Mouse (Mus musculus) limb, embryonic 13.5 days (tissue): ENCODE measurements around the gene Sash3. TPM values are rescaled to one million over a fixed set of nuclear protein-coding genes. Genes with fewer than 3 reads are reported as not detected.

Source experiments
- ATAC-seq: fragments of 200-750 bp; cut with Nextera tagmentation; 2 replicates; pipeline ENCODE4 v1.8.0; 2017; ENCODE audit warnings: low read depth, moderate number of reproducible peaks, moderate TSS enrichment; ENCODE audit not compliant: low FRiP score
- H3K27ac ChIP-seq: fragments of 300-500 bp; sonication (generic); 2 replicates; pipeline ENCODE4 v1.5.1; 2015; ENCODE audit warnings: inconsistent platforms, mild to moderate bottlenecking, moderate library complexity
- H3K27me3 ChIP-seq: fragments of 300-500 bp; sonication (generic); 2 replicates; pipeline ENCODE4 v1.6.1; 2015; ENCODE audit warnings: mild to moderate bottlenecking, inconsistent platforms
- H3K36me3 ChIP-seq: fragments of 300-500 bp; sonication (generic); 2 replicates; pipeline ENCODE4 v1.6.1; 2015; ENCODE audit warnings: inconsistent platforms, mild to moderate bottlenecking, moderate library complexity
- H3K4me1 ChIP-seq: fragments of 300-500 bp; sonication (generic); 2 replicates; pipeline ENCODE4 v1.6.1; 2015; ENCODE audit warnings: inconsistent platforms
- H3K4me2 ChIP-seq: fragments of 300-500 bp; sonication (generic); replicated peaks from 2 replicates; pipeline ENCODE4 v1.6.1; 2015; ENCODE audit warnings: inconsistent platforms, mild to moderate bottlenecking, moderate library complexity
- H3K4me3 ChIP-seq: fragments of 300-500 bp; sonication (generic); 2 replicates; pipeline ENCODE4 v1.5.1; 2015; ENCODE audit warnings: moderate library complexity, mild to moderate bottlenecking, inconsistent platforms
- H3K9ac ChIP-seq: fragments of 300-500 bp; sonication (generic); 2 replicates; pipeline ENCODE4 v1.6.1; 2015; ENCODE audit warnings: mild to moderate bottlenecking, inconsistent platforms
- H3K9me3 ChIP-seq: fragments of 300-500 bp; sonication (generic); 2 replicates; pipeline ENCODE4 v1.6.1; 2016; ENCODE audit warnings: inconsistent platforms
- WGBS: fragments of 180-500 bp; shearing (Covaris S2); methylation state at CpG from one replicate; pipeline ENCODE4 v1.1.7; 2015; 5-methylcytosine and 5-hydroxymethylcytosine counted together
- polyA plus RNA-seq: library from polyadenylated mRNA; unstranded; fragments of >200 nt; fragmentation: Nextera tagmentation; extraction: Ambion mirVana; gene quantifications from 2 replicates; pipeline ENCODE4 v1.2.1, GENCODE M21; 2015

Gene Sash3
- polyA plus RNA-seq, 1 experiment from 2014 or later = 1.8 TPM

DNA sequence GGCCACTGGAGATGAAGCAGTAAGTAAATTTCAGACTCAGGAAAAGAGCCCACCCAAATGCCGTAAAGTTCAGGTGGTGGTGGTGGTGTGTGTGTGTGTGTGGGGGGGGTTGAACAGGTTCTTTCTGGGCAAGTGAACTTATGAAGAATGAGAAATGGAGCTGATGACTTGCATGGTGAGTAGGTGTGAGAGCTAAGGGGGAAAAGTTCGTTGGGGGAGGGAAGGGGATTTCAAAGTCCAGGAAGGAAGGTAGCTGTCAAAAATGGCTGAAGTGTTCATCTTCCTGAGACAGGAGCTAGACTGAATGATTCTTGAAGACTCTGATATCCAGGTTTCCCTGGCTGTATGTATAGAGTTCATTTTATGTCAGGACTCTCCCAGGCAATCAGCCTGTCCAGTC, 990 bp downstream of the Sash3 start:
- H3K4me2 ChIP-seq = no peak overlapping the region

DNA sequence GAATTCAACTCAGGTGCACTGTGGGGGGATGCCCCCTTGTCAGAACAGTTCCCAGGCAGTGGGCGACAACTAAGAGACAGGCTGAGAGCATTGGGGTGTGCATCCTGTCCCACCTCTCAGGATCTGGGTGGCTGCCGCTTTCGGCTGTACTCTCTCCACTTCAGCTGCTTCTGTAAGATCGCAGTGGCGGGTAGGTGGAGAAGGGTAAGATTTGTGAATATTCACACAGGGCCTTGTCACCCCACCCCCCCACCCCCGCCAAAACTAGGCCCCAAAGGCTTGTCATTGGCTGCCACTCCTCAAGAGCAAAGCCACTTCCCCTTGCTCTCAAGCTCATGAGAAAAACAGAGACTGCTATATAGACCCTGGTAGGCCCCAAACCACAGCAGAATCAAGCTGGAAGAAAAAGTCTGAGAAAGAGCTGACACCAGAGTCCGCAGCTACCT, 1.5 kb downstream of the Sash3 start:
- Histone ChIP-seq H3K9me3 (no peaks in the 10 kb centered on the region), H3K36me3 (no peaks in the 10 kb centered on the region), H3K9ac (no peak overlapping the region), H3K4me3 (no peak overlapping the region), H3K4me2 (no peak overlapping the region), H3K27me3 (no peaks in the 10 kb centered on the region), H3K4me1 (0 out of 2 replicates have a peak, but pooled peaks cover 5% of the 10 kb centered on the region), H3K27ac (no peak overlapping the region)
- WGBS = 85% methylated on average over 7 of the region's 7 CpGs
- no peak for ATAC-seq

More for the DNA sequence above, 990 bp downstream of the Sash3 start:
- no peaks in the 10 kb centered on the region for H3K9me3 ChIP-seq
- ATAC-seq = no peak
- H3K36me3 ChIP-seq = no peaks in the 10 kb centered on the region
- 0 out of 2 replicates have a peak, but pooled peaks cover 5% of the 10 kb centered on the region for H3K4me1 ChIP-seq
- no peaks in the 10 kb centered on the region for H3K27me3 ChIP-seq
- WGBS = 81% methylated on average over 2 of the region's 2 CpGs
- H3K4me3 ChIP-seq = no peak overlapping the region
- H3K27ac ChIP-seq = no peak overlapping the region
- H3K9ac ChIP-seq = no peak overlapping the region

GRCm38 (mm10) chrX:48152106-48152505, 5.9 kb downstream of the Sash3 start:
- WGBS = 83% methylated on average over 7 of the region's 7 CpGs
- Histone ChIP-seq H3K4me1 (no peaks in the 10 kb centered on the region), H3K4me3 (no peak overlapping the region), H3K4me2 (no peak overlapping the region), H3K27ac (no peak overlapping the region), H3K9me3 (no peaks in the 10 kb centered on the region), H3K9ac (no peak overlapping the region), H3K27me3 (no peaks in the 10 kb centered on the region), H3K36me3 (no peaks in the 10 kb centered on the region)
- ATAC-seq = no peak

DNA sequence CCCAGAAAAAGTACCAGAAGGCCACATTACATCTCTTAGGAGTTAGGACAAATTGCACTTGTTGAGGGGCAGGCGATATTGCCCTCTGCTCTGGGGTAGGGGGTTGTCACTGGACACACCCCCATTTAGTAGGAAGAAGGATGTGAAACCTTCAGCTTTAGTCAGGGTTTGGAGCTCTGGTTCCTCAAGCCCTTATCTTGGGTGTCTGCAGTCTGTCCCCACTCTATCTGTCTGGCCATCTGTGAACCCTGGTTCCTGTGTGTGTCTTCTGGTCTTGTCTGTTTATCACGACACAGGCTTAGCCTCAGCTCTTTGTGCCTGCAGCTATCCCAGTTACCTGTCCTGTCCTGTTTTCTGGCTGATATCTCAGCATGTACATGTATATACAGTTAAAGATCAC, 7.2 kb downstream of the Sash3 start:
- Histone ChIP-seq H3K27ac (no peak overlapping the region), H3K4me3 (no peak overlapping the region), H3K9ac (no peak overlapping the region), H3K27me3 (no peaks in the 10 kb centered on the region), H3K9me3 (no peaks in the 10 kb centered on the region), H3K36me3 (no peaks in the 10 kb centered on the region), H3K4me1 (no peaks in the 10 kb centered on the region), H3K4me2 (no peak overlapping the region)
- 87% methylated on average over 2 of the region's 2 CpGs for WGBS
- no peak for ATAC-seq

- WGBS = 68% methylated on average over 2 of the region's 2 CpGs
- Histone ChIP-seq H3K27me3 (no peaks in the 10 kb centered on the region), H3K27ac (no peak overlapping the region), H3K9me3 (no peaks in the 10 kb centered on the region), H3K4me1 (no peaks in the 10 kb centered on the region), H3K36me3 (no peaks in the 10 kb centered on the region), H3K4me2 (no peak overlapping the region), H3K9ac (no peak overlapping the region), H3K4me3 (no peak overlapping the region)
- no peak for ATAC-seq
Observed at GRCm38 (mm10) chrX:48153949-48154348, 7.7 kb downstream of the Sash3 start.

- Histone ChIP-seq H3K4me1 (no peaks in the 10 kb centered on the region), H3K9ac (no peak overlapping the region), H3K4me2 (no peak overlapping the region), H3K27ac (no peak overlapping the region), H3K36me3 (no peaks in the 10 kb centered on the region), H3K9me3 (no peaks in the 10 kb centered on the region), H3K4me3 (no peak overlapping the region), H3K27me3 (no peaks in the 10 kb centered on the region)
- 89% methylated on average over 6 of the region's 6 CpGs for WGBS
- no peak for ATAC-seq
Observed at GRCm38 (mm10) chrX:48155489-48155888, 9.3 kb downstream of the Sash3 start.

GRCm38 (mm10) chrX:48157396-48157795, 11.2 kb downstream of the Sash3 start:
- no peak overlapping the region for H3K9ac ChIP-seq
- H3K4me2 ChIP-seq = no peak overlapping the region
- no peak overlapping the region for H3K27ac ChIP-seq
- H3K9me3 ChIP-seq = no peaks in the 10 kb centered on the region
- no peak overlapping the region for H3K4me3 ChIP-seq
- H3K27me3 ChIP-seq = no peaks in the 10 kb centered on the region
- H3K36me3 ChIP-seq = no peaks in the 10 kb centered on the region
- H3K4me1 ChIP-seq = no peaks in the 10 kb centered on the region
- 83% methylated on average over 8 of the region's 8 CpGs for WGBS
- ATAC-seq = no peak

GRCm38 (mm10) chrX:48158229-48158919, 12.1 kb downstream of the Sash3 start:
- Histone ChIP-seq H3K27ac (no peak overlapping the region), H3K9me3 (no peaks in the 10 kb centered on the region), H3K36me3 (no peaks in the 10 kb centered on the region), H3K9ac (no peak overlapping the region), H3K4me2 (no peak overlapping the region), H3K4me3 (no peak overlapping the region), H3K27me3 (no peaks in the 10 kb centered on the region), H3K4me1 (no peaks in the 10 kb centered on the region)
- WGBS = 83% methylated on average over 11 of the region's 11 CpGs
- ATAC-seq = no peak

GRCm38 (mm10) chrX:48169892-48170291, 23.7 kb downstream of the Sash3 start:
- peaks cover under 1% of the 10 kb centered on the region; the same call in 1 of the 2 replicates for H3K36me3 ChIP-seq
- H3K27me3 ChIP-seq = no peaks in the 10 kb centered on the region
- ATAC-seq = no peak
- H3K27ac ChIP-seq = no peak overlapping the region; the same call in 1 of the 2 replicates
- WGBS = 60% methylated on average over 1 of the region's 1 CpGs
- H3K9me3 ChIP-seq = no peaks in the 10 kb centered on the region
- no peak overlapping the region for H3K4me3 ChIP-seq
- H3K4me1 ChIP-seq = no peaks in the 10 kb centered on the region
- no peak overlapping the region for H3K4me2 ChIP-seq
- H3K9ac ChIP-seq = no peak overlapping the region

DNA sequence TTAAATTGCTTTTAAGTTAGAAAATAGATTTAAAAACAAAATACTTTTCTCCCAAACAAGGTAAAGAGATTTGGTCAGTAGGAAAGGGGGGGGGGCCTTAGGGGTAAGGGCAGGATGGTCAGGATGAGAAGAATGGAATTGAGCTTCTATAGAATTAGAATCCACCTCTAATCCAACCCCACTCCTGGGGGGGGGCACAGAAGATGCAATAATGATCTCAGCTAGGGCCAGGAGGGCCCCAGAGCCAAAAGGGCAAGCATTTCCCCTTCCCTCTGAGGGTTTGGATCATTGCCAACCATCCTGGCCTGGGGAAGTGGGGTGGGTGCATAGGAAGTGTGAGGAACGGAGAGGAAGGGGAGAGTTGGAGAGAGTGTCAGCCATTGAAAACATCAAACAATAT, 24.1 kb downstream of the Sash3 start:
- Histone ChIP-seq H3K9me3 (no peaks in the 10 kb centered on the region), H3K9ac (no peak overlapping the region), H3K27me3 (no peaks in the 10 kb centered on the region), H3K4me3 (no peak overlapping the region), H3K4me2 (no peak overlapping the region), H3K36me3 (peaks cover 5% of the 10 kb centered on the region; the same call in 1 of the 2 replicates), H3K4me1 (no peaks in the 10 kb centered on the region), H3K27ac (no peak overlapping the region)
- 43% methylated on average over 1 of the region's 1 CpGs for WGBS
- ATAC-seq = no peak

DNA sequence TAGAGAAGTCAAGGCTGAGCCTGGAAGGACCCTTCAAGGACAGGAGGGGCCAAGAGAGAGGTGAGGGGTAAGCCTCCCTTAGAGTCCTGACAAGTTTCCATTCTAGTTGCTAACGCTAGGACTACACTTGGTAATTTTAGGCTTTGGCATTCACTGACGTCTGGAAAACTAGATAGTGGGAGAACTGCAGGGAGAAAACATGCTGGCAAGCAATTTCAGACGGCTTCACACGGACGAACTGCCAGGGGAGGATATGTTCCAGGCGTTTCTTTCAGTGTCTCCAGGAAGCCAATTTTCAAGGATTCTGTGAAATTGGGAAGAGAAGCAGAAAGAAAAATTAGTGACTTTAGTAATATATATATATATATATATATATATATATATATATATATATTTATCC, 35.6 kb downstream of the Sash3 start:
- Histone ChIP-seq H3K27me3 (no peaks in the 10 kb centered on the region), H3K27ac (no peak overlapping the region), H3K9ac (no peak overlapping the region), H3K4me1 (no peaks in the 10 kb centered on the region), H3K9me3 (no peaks in the 10 kb centered on the region), H3K4me2 (no peak overlapping the region), H3K36me3 (peaks cover 10% of the 10 kb centered on the region), H3K4me3 (no peak overlapping the region)
- ATAC-seq = no peak
- 77% methylated on average over 6 of the region's 6 CpGs for WGBS

GRCm38 (mm10) chrX:48184703-48185102, 38.5 kb downstream of the Sash3 start:
- ATAC-seq = no peak
- no peak overlapping the region for H3K9ac ChIP-seq
- WGBS = 88% methylated on average over 3 of the region's 3 CpGs

DNA sequence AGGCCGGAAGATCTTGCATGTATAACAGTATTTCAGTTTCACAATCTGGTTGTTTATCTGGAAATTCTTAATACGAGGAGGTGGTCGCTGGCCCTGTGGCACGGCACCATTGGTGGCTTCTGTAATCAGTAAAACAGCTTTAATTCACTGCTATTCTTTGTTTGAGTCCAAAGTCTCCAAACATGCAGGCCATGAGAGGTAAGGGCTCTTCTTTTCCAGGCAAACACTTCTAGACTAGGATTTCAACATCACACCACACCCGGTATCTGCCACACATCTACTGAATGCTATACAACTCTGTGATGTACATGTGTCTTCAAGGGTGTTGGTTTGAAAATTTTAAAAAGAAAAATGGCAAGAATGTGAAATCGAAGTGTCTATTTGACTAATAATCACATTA, 45.0 kb downstream of the Sash3 start:
- WGBS = 93% methylated on average over 6 of the region's 6 CpGs
- Histone ChIP-seq H3K9ac (no peak overlapping the region), H3K27me3 (no peaks in the 10 kb centered on the region)

More at GRCm38 (mm10) chrX:48184703-48185102, 38.5 kb downstream of the Sash3 start:
- Histone ChIP-seq H3K27ac (no peak overlapping the region), H3K27me3 (no peaks in the 10 kb centered on the region), H3K36me3 (peaks cover 15% of the 10 kb centered on the region), H3K4me2 (no peak overlapping the region), H3K4me1 (no peaks in the 10 kb centered on the region), H3K9me3 (no peaks in the 10 kb centered on the region), H3K4me3 (no peak overlapping the region)

More for the DNA sequence above, 45.0 kb downstream of the Sash3 start:
- Histone ChIP-seq H3K4me2 (no peak overlapping the region), H3K9me3 (no peaks in the 10 kb centered on the region), H3K36me3 (peaks cover 27% of the 10 kb centered on the region), H3K4me1 (no peaks in the 10 kb centered on the region), H3K27ac (no peak overlapping the region), H3K4me3 (no peak overlapping the region)
- no peak for ATAC-seq
